Mouse (Mus musculus) midbrain, postnatal 0 days (tissue): Measurements from ENCODE around the gene Ccdc77. TPM values are rescaled to one million over a fixed set of nuclear protein-coding genes. Genes with fewer than 3 reads are reported as not detected.

Source experiments
- ATAC-seq: fragments of 200-750 bp; cut with Nextera tagmentation; 2 replicates; pipeline ENCODE4 v1.8.0; 2017; ENCODE audit warnings: moderate number of reproducible peaks, mild to moderate bottlenecking, moderate TSS enrichment, moderate library complexity; ENCODE audit not compliant: low FRiP score
- DNase-seq: peaks from one replicate; pipeline ENCODE4 v3.0.0-alpha.2; 2015; ENCODE audit warnings: low spot score
- H3K27ac ChIP-seq: fragments of 300-500 bp; sonication (generic); 2 replicates; pipeline ENCODE4 v1.5.1; 2014; ENCODE audit warnings: low read depth, mild to moderate bottlenecking, low read length, mixed read lengths
- H3K27me3 ChIP-seq: fragments of 300-500 bp; sonication (generic); 2 replicates; pipeline ENCODE4 v1.6.1; 2014; ENCODE audit warnings: low read length, control low read depth, mixed read lengths; ENCODE audit not compliant: insufficient read depth
- H3K36me3 ChIP-seq: fragments of 300-500 bp; sonication (generic); 2 replicates; pipeline ENCODE4 v1.6.1; 2014; ENCODE audit warnings: low read length, control low read depth, mixed read lengths; ENCODE audit not compliant: insufficient read depth
- H3K4me1 ChIP-seq: fragments of 300-500 bp; sonication (generic); 2 replicates; pipeline ENCODE4 v1.6.1; 2014; ENCODE audit warnings: mild to moderate bottlenecking, control low read depth, antibody characterized with exemption, low read length, mixed read lengths; ENCODE audit not compliant: insufficient read depth
- H3K4me2 ChIP-seq: fragments of 300-500 bp; sonication (generic); 2 replicates; pipeline ENCODE4 v1.6.1; 2014; ENCODE audit warnings: low read depth, mild to moderate bottlenecking, low read length, mixed read lengths; ENCODE audit not compliant: poor library complexity, severe bottlenecking
- H3K4me3 ChIP-seq: fragments of 300-500 bp; sonication (generic); 2 replicates; pipeline ENCODE4 v1.5.1; 2014; ENCODE audit warnings: low read depth, mild to moderate bottlenecking, low read length, moderate library complexity
- H3K9ac ChIP-seq: fragments of 300-500 bp; sonication (generic); replicated peaks from 2 replicates; pipeline ENCODE4 v1.6.1; 2014; ENCODE audit warnings: mild to moderate bottlenecking, low read length, moderate library complexity, mixed read lengths; ENCODE audit not compliant: poor library complexity, severe bottlenecking
- H3K9me3 ChIP-seq: fragments of 300-500 bp; sonication (generic); 2 replicates; pipeline ENCODE4 v1.6.1; 2016; ENCODE audit warnings: low read length, control low read depth
- CTCF ChIP-seq: IDR thresholded peaks from 2 replicates; pipeline ENCODE4 v1.5.1; 2016; ENCODE audit warnings: antibody characterized with exemption, mild to moderate bottlenecking
- WGBS: fragments of 180-500 bp; shearing (Covaris S2); extraction: QIAGEN DNeasy Blood & Tissue Kit; methylation state at CpG from one replicate; pipeline ENCODE4 v1.1.7; 2014; 5-methylcytosine and 5-hydroxymethylcytosine counted together
- polyA plus RNA-seq: library from polyadenylated mRNA; unstranded; fragments of >200 nt; fragmentation: Nextera tagmentation; extraction: Ambion mirVana; gene quantifications from 2 replicates; pipeline ENCODE4 v1.2.1, GENCODE M21; 2015
- total RNA-seq: library from RNA; depleted of rRNA; stranded (reverse); fragments of >200 nt; gene quantifications from 2 replicates; pipeline ENCODE4 v1.2.3, GENCODE M21; 2014

Gene Ccdc77
- total and polyA plus RNA-seq, 2 experiments from 2014 or later: 6.7 to 10.7 TPM

DNA sequence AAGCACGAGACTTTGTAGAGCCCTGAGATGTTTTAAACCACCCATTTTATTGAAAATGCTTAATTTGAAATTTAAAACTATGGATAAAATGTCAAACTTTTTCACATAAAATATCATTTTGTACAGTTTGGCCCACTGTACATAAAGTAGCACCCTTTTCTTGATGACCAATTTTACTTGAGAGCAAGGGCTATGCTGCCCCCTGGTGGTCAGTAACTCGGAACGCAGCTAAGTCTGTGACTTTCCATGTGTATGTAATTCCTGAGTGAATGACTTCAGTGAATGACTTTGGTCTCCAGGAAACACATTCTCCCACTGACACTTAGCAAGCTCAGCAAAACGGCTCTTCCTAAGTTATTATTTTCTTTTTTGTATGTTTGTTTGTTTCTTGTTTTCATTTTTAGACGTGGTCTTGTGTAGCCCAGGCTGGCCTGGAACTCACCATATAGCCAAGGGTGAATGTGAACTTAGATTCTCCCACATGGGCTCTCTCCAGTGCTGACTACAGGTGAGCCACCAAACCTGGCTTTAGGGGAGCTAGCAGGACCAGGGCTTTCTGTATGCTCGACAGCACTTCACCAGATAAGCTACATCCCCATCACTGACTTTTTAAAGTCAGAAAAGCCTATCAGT, 39.8 kb downstream of the Ccdc77 start:
- Histone ChIP-seq H3K4me3 (no peak overlapping the region), H3K4me1 (no peaks in the 10 kb centered on the region), H3K4me2 (no peak overlapping the region), H3K9ac (no peak overlapping the region), H3K9me3 (no peaks in the 10 kb centered on the region), H3K27ac (no peak overlapping the region), H3K36me3 (peaks cover 11% of the 10 kb centered on the region; the same call in 1 of the 2 replicates), H3K27me3 (no peaks in the 10 kb centered on the region)
- TF ChIP-seq CTCF: peak; percentile 97
- DNase-seq (peak; percentile 91), ATAC-seq (no peak)
- WGBS: 34% methylated on average over 6 of the region's 6 CpGs

DNA sequence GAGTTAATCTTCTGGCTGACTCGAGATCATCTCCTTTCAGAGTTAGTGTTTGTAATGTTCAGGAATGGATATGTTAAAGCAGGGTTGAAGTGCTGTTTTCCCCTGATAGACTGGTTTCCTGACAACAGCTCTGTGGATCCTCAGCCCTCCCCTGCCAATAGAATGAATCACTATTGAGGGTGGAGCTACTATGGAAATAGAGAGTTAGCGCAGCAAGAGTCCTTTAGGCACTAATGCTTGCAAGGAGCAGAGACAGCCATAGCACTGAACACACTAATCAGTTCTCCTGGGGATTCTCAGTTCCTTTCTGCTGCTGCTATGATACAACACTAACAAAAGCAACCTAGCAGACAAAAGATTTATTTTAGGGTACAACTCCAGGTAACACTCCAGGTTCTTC, 43.8 kb downstream of the Ccdc77 start:
- no peaks in the 10 kb centered on the region for H3K36me3 ChIP-seq
- no peaks in the 10 kb centered on the region for H3K4me1 ChIP-seq
- DNase-seq (no peak), ATAC-seq (no peak)
- H3K27me3 ChIP-seq: no peaks in the 10 kb centered on the region
- no peak overlapping the region for H3K4me3 ChIP-seq
- H3K4me2 ChIP-seq: no peak overlapping the region
- TF ChIP-seq CTCF: no peak
- no peaks in the 10 kb centered on the region for H3K9me3 ChIP-seq
- H3K9ac ChIP-seq: no peak overlapping the region
- WGBS: 54% methylated on average over 2 of the region's 2 CpGs
- H3K27ac ChIP-seq: no peak overlapping the region

GRCm38 (mm10) chr6:120319129-120319528, 45.0 kb downstream of the Ccdc77 start:
- Histone ChIP-seq H3K9ac (no peak overlapping the region), H3K4me1 (no peaks in the 10 kb centered on the region), H3K27ac (no peak overlapping the region), H3K9me3 (no peaks in the 10 kb centered on the region), H3K36me3 (no peaks in the 10 kb centered on the region), H3K27me3 (no peaks in the 10 kb centered on the region), H3K4me3 (no peak overlapping the region), H3K4me2 (no peak overlapping the region)
- no peak for DNase-seq
- no peak for ATAC-seq
- TF ChIP-seq CTCF: no peak
- 92% methylated on average over 9 of the region's 9 CpGs for WGBS

GRCm38 (mm10) chr6:120318303-120318940, 45.8 kb downstream of the Ccdc77 start:
- no peak overlapping the region for H3K9ac ChIP-seq
- no peaks in the 10 kb centered on the region for H3K27me3 ChIP-seq
- DNase-seq: no peak
- H3K4me1 ChIP-seq: no peaks in the 10 kb centered on the region
- no peaks in the 10 kb centered on the region for H3K9me3 ChIP-seq
- no peaks in the 10 kb centered on the region for H3K36me3 ChIP-seq
- WGBS: 86% methylated on average over 11 of the region's 11 CpGs
- H3K4me3 ChIP-seq: no peak overlapping the region
- no peak overlapping the region for H3K27ac ChIP-seq
- TF ChIP-seq CTCF: no peak
- no peak overlapping the region for H3K4me2 ChIP-seq
- ATAC-seq: no peak

GRCm38 (mm10) chr6:120312443-120312842, 51.7 kb downstream of the Ccdc77 start:
- WGBS: 86% methylated on average over 5 of the region's 5 CpGs
- ATAC-seq (no peak), DNase-seq (no peak)
- TF ChIP-seq CTCF: no peak
- no peaks in the 10 kb centered on the region for H3K36me3 ChIP-seq
- H3K4me2 ChIP-seq: no peak overlapping the region
- no peak overlapping the region for H3K4me3 ChIP-seq
- no peaks in the 10 kb centered on the region for H3K27me3 ChIP-seq
- H3K9me3 ChIP-seq: no peaks in the 10 kb centered on the region
- no peak overlapping the region for H3K27ac ChIP-seq
- no peak overlapping the region for H3K9ac ChIP-seq
- no peaks in the 10 kb centered on the region for H3K4me1 ChIP-seq

DNA sequence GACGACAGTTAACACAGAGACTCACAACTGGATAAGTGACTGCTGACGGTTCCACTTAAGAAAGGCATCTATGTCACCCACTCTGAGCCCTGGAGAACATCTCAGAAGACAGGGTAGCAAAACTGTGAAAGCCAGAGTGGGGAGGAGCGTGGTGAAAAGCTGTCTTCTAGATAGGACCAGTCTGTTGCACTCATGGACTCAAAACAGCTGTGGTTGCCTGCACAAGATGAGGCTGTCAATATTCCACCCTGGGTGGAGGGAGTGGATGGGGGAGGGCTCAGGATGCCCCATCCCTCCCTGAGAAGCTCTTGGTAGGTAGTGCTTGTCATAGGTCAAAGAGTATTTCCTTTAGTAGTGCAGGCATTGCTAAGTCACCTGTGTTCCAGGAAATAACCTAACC, 54.4 kb downstream of the Ccdc77 start:
- Histone ChIP-seq H3K4me2 (no peak overlapping the region), H3K9me3 (no peaks in the 10 kb centered on the region), H3K4me3 (no peak overlapping the region), H3K27me3 (no peaks in the 10 kb centered on the region), H3K27ac (no peak overlapping the region), H3K4me1 (no peaks in the 10 kb centered on the region), H3K36me3 (no peaks in the 10 kb centered on the region), H3K9ac (no peak overlapping the region)
- ATAC-seq (no peak), DNase-seq (no peak)
- TF ChIP-seq CTCF: no peak
- WGBS: 65% methylated on average over 3 of the region's 3 CpGs
